Mouse (Mus musculus): ENCODE results near the gene Crim1. TPM values are rescaled to one million over a fixed set of nuclear protein-coding genes. Genes with fewer than 3 reads are reported as not detected.
A peak's percentile ranks its signal among the peaks of the same experiment; 100 is the strongest.

Gene Crim1
- polyA plus RNA-seq (2012; fragmentation: generic; extraction: Trizol) = 7.1 TPM
- long read RNA-seq, experiment 1, partial matches to known transcripts = 0 of 2 reads
- long read RNA-seq, experiment 1, other reads (novel, unspliced or antisense) = 2 of 2 reads
- long read RNA-seq, experiment 2, partial matches to known transcripts = 13 of 16 reads
- long read RNA-seq, experiment 2, other reads (novel, unspliced or antisense) = 3 of 16 reads

DNA sequence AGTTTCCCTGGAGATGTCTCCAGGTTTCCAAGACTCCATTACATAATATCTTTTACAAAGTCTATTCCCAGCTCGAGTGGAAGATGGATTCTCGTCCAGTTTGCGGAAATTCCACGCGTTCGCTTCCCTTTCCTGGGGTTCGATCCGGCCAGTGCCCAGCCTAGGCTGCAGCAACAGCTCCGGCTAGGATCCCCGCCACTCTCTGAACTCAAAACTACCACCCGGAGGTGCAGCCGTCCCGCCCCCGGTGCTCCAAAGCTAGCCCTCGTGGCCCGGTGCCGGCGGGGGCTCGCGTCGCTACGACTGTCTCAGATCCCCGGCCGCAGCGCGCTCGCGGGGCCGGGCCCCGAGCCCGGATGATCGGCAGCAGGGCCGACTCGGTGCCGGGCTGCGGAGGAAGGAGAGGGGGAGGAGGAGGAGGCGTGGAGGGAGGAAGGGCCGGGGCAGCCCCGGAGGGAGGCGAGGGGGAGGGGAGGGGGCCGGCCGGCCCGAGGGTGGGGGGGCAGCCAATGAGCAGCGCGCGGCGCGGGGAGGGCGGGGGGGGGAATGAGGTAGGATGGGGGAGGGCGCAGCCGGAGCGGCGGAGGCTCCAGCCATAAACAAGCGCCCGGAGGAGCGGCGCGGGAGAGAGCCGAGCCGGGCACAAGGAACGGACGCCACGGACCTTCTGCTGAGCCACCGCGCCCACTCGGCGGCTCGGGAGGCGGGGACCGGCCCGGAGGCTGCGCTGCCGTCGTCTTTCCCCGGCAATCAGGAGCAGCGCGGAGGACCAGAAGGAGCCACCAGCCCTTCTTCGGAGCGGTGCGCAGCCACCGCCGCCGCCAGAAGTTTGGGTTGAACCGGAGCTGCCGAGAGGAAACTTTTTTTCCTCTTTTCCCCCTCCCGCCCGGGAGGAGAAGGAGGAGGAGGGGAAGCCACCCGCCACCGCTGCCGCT lies at the start of gene Crim1:
TSS of gene Crim1 (plus strand) at position 623 of the 935 bp plus-strand sequence.
- peak within 1 kb of the TSS; percentile 93 for H3ac ChIP-seq (ENCODE audit: control insufficient read depth, insufficient read length, low read depth)
- H3K36me3 ChIP-seq (ENCODE audit: control insufficient read depth, insufficient read depth) = no peaks in the 10 kb centered on the region
- TF ChIP-seq FOSL1 (IDR thresholded peaks at IDR 0.05; ENCODE audit: insufficient read depth, low read length, poor library complexity, severe bottlenecking) (no peak), CEBPB (IDR thresholded peaks at IDR 0.05; ENCODE audit: low read depth) (no peak), MYOD1 (IDR thresholded peaks at IDR 0.05; ENCODE audit: control insufficient read depth, insufficient read length, low read depth) (no peak), CTCF (IDR thresholded peaks at IDR 0.05; ENCODE audit: control insufficient read depth, insufficient read depth, insufficient read length) (no peak), MAX (IDR thresholded peaks at IDR 0.05) (no peak), MYOG (IDR thresholded peaks at IDR 0.05; ENCODE audit: control insufficient read depth, extremely low read depth, insufficient read length) (no peak), USF1 (IDR thresholded peaks at IDR 0.05; ENCODE audit: low read depth) (no peak)
- no peaks in the 10 kb centered on the region for H3K27me3 ChIP-seq (ENCODE audit: control insufficient read depth, insufficient read depth, insufficient read length)
- H3K4me3 ChIP-seq (ENCODE audit: insufficient read depth, poor library complexity, severe bottlenecking) = peak within 1 kb of the TSS; percentile 57
- peaks cover 44% of the 10 kb centered on the region for H3K79me2 ChIP-seq (ENCODE audit: control insufficient read depth, insufficient read depth)
- peaks cover 22% of the 10 kb centered on the region for H3K79me3 ChIP-seq (ENCODE audit: low read depth)

DNA sequence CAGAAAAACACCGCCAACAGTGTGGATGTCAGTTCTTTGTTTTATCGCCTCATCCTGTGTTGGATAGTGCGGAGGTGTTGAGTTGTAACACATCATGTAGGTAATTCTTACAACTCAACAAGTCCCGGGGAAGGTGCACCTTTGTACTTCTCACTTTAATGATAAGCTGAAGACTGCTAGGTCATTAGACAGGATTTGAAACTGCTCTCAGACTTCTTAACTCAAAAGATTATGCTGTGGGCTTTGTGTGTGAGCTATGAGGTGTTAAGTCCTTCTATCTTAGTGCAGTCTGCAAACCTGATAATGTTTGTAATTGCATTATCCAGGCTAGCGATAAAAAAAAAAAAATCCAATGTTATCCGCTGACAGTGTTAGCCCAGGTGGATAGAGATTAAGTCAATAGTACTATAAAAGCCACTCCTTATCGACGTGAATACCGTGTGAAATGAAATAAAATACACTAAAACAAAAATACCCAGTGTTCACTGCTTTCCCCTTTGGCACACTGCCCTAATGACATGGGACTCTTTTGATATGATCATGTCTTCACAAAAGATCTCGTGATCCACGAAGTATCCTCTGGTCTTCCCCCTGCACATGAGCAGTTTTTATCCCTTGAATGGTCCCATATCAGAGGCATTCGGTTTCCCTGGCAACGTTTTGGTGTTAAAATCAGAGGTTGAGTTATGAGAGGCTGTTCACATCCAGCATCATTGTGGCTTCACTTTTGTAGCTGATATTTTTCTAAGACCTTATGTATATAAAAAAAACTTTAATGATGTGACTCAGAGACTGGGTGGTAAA lies 48.4 kb upstream of the Crim1 start:
- Histone ChIP-seq H3ac (ENCODE audit: control insufficient read depth, insufficient read length, low read depth) (no peak overlapping the region), H3K4me3 (ENCODE audit: insufficient read depth, poor library complexity, severe bottlenecking) (no peak overlapping the region), H3K79me2 (ENCODE audit: control insufficient read depth, insufficient read depth) (no peaks in the 10 kb centered on the region), H3K79me3 (ENCODE audit: low read depth) (no peaks in the 10 kb centered on the region), H3K27me3 (ENCODE audit: control insufficient read depth, insufficient read depth, insufficient read length) (no peaks in the 10 kb centered on the region), H3K36me3 (ENCODE audit: control insufficient read depth, insufficient read depth) (no peaks in the 10 kb centered on the region)
- TF ChIP-seq CTCF (IDR thresholded peaks at IDR 0.05; ENCODE audit: control insufficient read depth, insufficient read depth, insufficient read length) = no peak
- TF ChIP-seq USF1 (IDR thresholded peaks at IDR 0.05; ENCODE audit: low read depth) = no peak
- no peak for TF ChIP-seq MYOG (IDR thresholded peaks at IDR 0.05; ENCODE audit: control insufficient read depth, extremely low read depth, insufficient read length)
- no peak for TF ChIP-seq CEBPB (IDR thresholded peaks at IDR 0.05; ENCODE audit: low read depth)
- TF ChIP-seq FOSL1 (IDR thresholded peaks at IDR 0.05; ENCODE audit: insufficient read depth, low read length, poor library complexity, severe bottlenecking) = no peak
- no peak for TF ChIP-seq MYOD1 (IDR thresholded peaks at IDR 0.05; ENCODE audit: control insufficient read depth, insufficient read length, low read depth)
- TF ChIP-seq MAX (IDR thresholded peaks at IDR 0.05) = no peak

DNA sequence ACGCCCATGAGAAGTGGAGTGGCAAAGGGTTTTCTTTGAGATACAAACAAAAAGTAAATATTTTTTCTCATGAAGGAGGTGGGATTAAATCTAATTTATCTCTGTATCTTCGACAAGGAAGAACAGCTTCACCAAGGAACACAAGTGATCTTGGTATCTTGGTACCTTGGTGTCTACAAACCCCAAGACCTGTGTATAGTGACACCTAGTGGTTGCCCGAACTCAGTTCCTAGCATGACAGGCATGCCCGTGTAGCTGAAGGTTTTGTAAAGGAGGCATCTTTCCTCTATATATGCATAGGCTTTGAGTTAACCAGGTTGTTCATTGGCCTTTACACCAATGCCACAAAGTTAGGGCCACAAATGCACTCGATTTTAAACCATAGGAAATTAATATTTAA lies 36.8 kb upstream of the Crim1 start:
- H3K27me3 ChIP-seq (ENCODE audit: control insufficient read depth, insufficient read depth, insufficient read length) = no peaks in the 10 kb centered on the region
- TF ChIP-seq CEBPB (IDR thresholded peaks at IDR 0.05; ENCODE audit: low read depth) (no peak), MAX (IDR thresholded peaks at IDR 0.05) (no peak), MYOD1 (IDR thresholded peaks at IDR 0.05; ENCODE audit: control insufficient read depth, insufficient read length, low read depth) (no peak), MYOG (IDR thresholded peaks at IDR 0.05; ENCODE audit: control insufficient read depth, extremely low read depth, insufficient read length) (no peak), FOSL1 (IDR thresholded peaks at IDR 0.05; ENCODE audit: insufficient read depth, low read length, poor library complexity, severe bottlenecking) (no peak)
- no peak overlapping the region for H3K4me3 ChIP-seq (ENCODE audit: insufficient read depth, poor library complexity, severe bottlenecking)
- no peaks in the 10 kb centered on the region for H3K79me2 ChIP-seq (ENCODE audit: control insufficient read depth, insufficient read depth)
- no peak overlapping the region for H3ac ChIP-seq (ENCODE audit: control insufficient read depth, insufficient read length, low read depth)
- H3K36me3 ChIP-seq (ENCODE audit: control insufficient read depth, insufficient read depth) = no peaks in the 10 kb centered on the region
- no peaks in the 10 kb centered on the region for H3K79me3 ChIP-seq (ENCODE audit: low read depth)

GRCm38 (mm10) chr17:78163724-78164236 lies 36.3 kb upstream of the Crim1 start:
- Histone ChIP-seq H3K79me3 (ENCODE audit: low read depth) (no peaks in the 10 kb centered on the region), H3ac (ENCODE audit: control insufficient read depth, insufficient read length, low read depth) (no peak overlapping the region), H3K79me2 (ENCODE audit: control insufficient read depth, insufficient read depth) (no peaks in the 10 kb centered on the region), H3K36me3 (ENCODE audit: control insufficient read depth, insufficient read depth) (no peaks in the 10 kb centered on the region), H3K4me3 (ENCODE audit: insufficient read depth, poor library complexity, severe bottlenecking) (no peak overlapping the region), H3K27me3 (ENCODE audit: control insufficient read depth, insufficient read depth, insufficient read length) (no peaks in the 10 kb centered on the region)
- TF ChIP-seq CEBPB (IDR thresholded peaks at IDR 0.05; ENCODE audit: low read depth) (no peak), USF1 (IDR thresholded peaks at IDR 0.05; ENCODE audit: low read depth) (no peak), CTCF (IDR thresholded peaks at IDR 0.05; ENCODE audit: control insufficient read depth, insufficient read depth, insufficient read length) (no peak), MAX (IDR thresholded peaks at IDR 0.05) (no peak), FOSL1 (IDR thresholded peaks at IDR 0.05; ENCODE audit: insufficient read depth, low read length, poor library complexity, severe bottlenecking) (no peak), MYOD1 (IDR thresholded peaks at IDR 0.05; ENCODE audit: control insufficient read depth, insufficient read length, low read depth) (no peak), MYOG (IDR thresholded peaks at IDR 0.05; ENCODE audit: control insufficient read depth, extremely low read depth, insufficient read length) (no peak)

DNA sequence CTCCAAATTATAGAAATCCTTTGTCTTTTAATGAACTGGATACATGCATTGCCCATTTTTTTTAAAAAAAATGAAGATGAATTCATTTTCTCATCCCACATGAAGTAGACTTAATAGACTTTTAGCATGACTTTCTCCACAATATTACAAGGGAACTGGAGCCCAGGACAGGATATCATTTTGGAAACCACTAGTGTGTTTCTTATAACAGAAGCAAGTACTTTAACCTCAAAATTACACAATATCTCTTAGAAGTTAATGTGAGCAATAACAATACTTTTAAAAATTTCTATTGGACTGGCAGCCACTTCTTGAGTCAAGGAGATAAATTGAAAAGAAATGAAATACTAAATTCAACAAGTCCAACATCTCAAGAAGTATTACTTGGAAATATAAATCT lies 34.2 kb upstream of the Crim1 start:
- TF ChIP-seq USF1 (IDR thresholded peaks at IDR 0.05; ENCODE audit: low read depth) = no peak
- no peak for TF ChIP-seq MYOG (IDR thresholded peaks at IDR 0.05; ENCODE audit: control insufficient read depth, extremely low read depth, insufficient read length)
- TF ChIP-seq MAX (IDR thresholded peaks at IDR 0.05) = no peak
- no peak for TF ChIP-seq CEBPB (IDR thresholded peaks at IDR 0.05; ENCODE audit: low read depth)
- TF ChIP-seq FOSL1 (IDR thresholded peaks at IDR 0.05; ENCODE audit: insufficient read depth, low read length, poor library complexity, severe bottlenecking) = no peak
- TF ChIP-seq MYOD1 (IDR thresholded peaks at IDR 0.05; ENCODE audit: control insufficient read depth, insufficient read length, low read depth) = no peak
- TF ChIP-seq CTCF (IDR thresholded peaks at IDR 0.05; ENCODE audit: control insufficient read depth, insufficient read depth, insufficient read length) = no peak

More for the DNA sequence above, 34.2 kb upstream of the Crim1 start:
- no peaks in the 10 kb centered on the region for H3K79me3 ChIP-seq (ENCODE audit: low read depth)
- H3K27me3 ChIP-seq (ENCODE audit: control insufficient read depth, insufficient read depth, insufficient read length) = no peaks in the 10 kb centered on the region
- no peak overlapping the region for H3K4me3 ChIP-seq (ENCODE audit: insufficient read depth, poor library complexity, severe bottlenecking)
- no peaks in the 10 kb centered on the region for H3K79me2 ChIP-seq (ENCODE audit: control insufficient read depth, insufficient read depth)
- H3ac ChIP-seq (ENCODE audit: control insufficient read depth, insufficient read length, low read depth) = no peak overlapping the region
- no peaks in the 10 kb centered on the region for H3K36me3 ChIP-seq (ENCODE audit: control insufficient read depth, insufficient read depth)

All from C2C12 (cell line).